14 mouse cellular contexts compared by ENCODE assay signal in genomic region chr7:84096501-84096900, GRCm38 (mm10). TPM values are rescaled to one million over a fixed set of nuclear protein-coding genes. Genes with fewer than 3 reads are reported as not detected.
DNase-seq lines count a peak whose midpoint lies in the region; ATAC-seq lines count a peak whose summit lies in the region.
"Had no signal": no experiment of that assay in that cellular context is flagged by ENCODE, and none has a peak within 500 bp of the region (broad histone marks: within the 10 kb centered on the region; RNA-seq: fewer than 3 reads in every experiment).

No protein-coding gene starts in this region.

- H3K27me3 ChIP-seq in heart, embryonic 16.5 days (ENCODE audit: control insufficient read depth, insufficient read depth, low read length), result no peaks in the 10 kb centered on the region
- H3K27me3 ChIP-seq in heart, embryonic 10.5 days (ENCODE audit: insufficient read depth, poor library complexity, severe bottlenecking), result no peaks in the 10 kb centered on the region
- no peaks in the 10 kb centered on the region for H3K27me3 ChIP-seq in liver, embryonic 11.5 days (replicated peaks; ENCODE audit: control insufficient read depth, insufficient read depth, low read length)
- H3K27me3 ChIP-seq: intestine, embryonic 15.5 days; liver, embryonic 15.5 days; midbrain, embryonic 12.5 days had no signal

- no peak for DNase-seq in heart, embryonic 10.5 days (ENCODE audit: low spot score)
- DNase-seq in right cerebral cortex, postnatal 10 days (ENCODE audit: low spot score in 2 of 2), result peak; percentile 54 to 73
- DNase-seq in right cerebral cortex, postnatal 36 days (ENCODE audit: low spot score in 2 of 2), result no peak
- peak; percentile 47 for DNase-seq in cerebellum, adult 9-11 months
- DNase-seq in kidney, postnatal 10 days, result peak; percentile 78
- no peak for DNase-seq in liver, embryonic 11.5 days (ENCODE audit: low spot score)
- DNase-seq: thymus, postnatal 14 days had no signal

- H3K9ac ChIP-seq in heart, embryonic 16.5 days (ENCODE audit: low read length), result no peak overlapping the region
- H3K9ac ChIP-seq in liver, embryonic 11.5 days (ENCODE audit: low read depth, low read length), result no peak overlapping the region
- H3K9ac ChIP-seq: intestine, embryonic 15.5 days; liver, embryonic 15.5 days; midbrain, embryonic 12.5 days had no signal

- peaks cover 4% of the 10 kb centered on the region; the same call in 1 of the 2 replicates for H3K4me1 ChIP-seq in heart, embryonic 16.5 days (ENCODE audit: control insufficient read depth, insufficient read depth, low read length)
- no peaks in the 10 kb centered on the region for H3K4me1 ChIP-seq in heart, embryonic 10.5 days
- H3K4me1 ChIP-seq in liver, embryonic 11.5 days (replicated peaks; ENCODE audit: control insufficient read depth, insufficient read depth, low read length), result no peaks in the 10 kb centered on the region
- H3K4me1 ChIP-seq: intestine, embryonic 15.5 days; liver, embryonic 15.5 days; midbrain, embryonic 12.5 days had no signal

- peak; percentile 65 for ATAC-seq in heart, embryonic 16.5 days (replicated peaks; ENCODE audit: extremely low read depth, insufficient read depth, low FRiP score)
- no peak for ATAC-seq in CD4-positive, CD25-positive, alpha-beta regulatory T cell, adult 4 months
- no peak for ATAC-seq in liver, embryonic 11.5 days (replicated peaks; ENCODE audit: low FRiP score)
- ATAC-seq: activated CD4-positive, CD25-positive, alpha-beta regulatory T cell, adult 4 months; intestine, embryonic 15.5 days had no signal

- WGBS in heart, embryonic 16.5 days, result 40% methylated on average over 6 of the region's 6 CpGs
- WGBS in heart, embryonic 10.5 days, result 68% methylated on average over 6 of the region's 6 CpGs
- WGBS in liver, embryonic 11.5 days, result 76% methylated on average over 6 of the region's 6 CpGs

- H3K9me3 ChIP-seq in heart, embryonic 16.5 days (replicated peaks; ENCODE audit: control insufficient read depth, low read length), result no peaks in the 10 kb centered on the region
- H3K9me3 ChIP-seq in heart, embryonic 10.5 days, result no peaks in the 10 kb centered on the region
- H3K9me3 ChIP-seq in liver, embryonic 11.5 days (ENCODE audit: control insufficient read depth, low read length), result no peaks in the 10 kb centered on the region
- H3K9me3 ChIP-seq: intestine, embryonic 15.5 days; liver, embryonic 15.5 days; midbrain, embryonic 12.5 days had no signal

- H3K4me3 ChIP-seq in heart, embryonic 16.5 days (ENCODE audit: low read length), result no peak overlapping the region
- no peak overlapping the region for H3K4me3 ChIP-seq in heart, embryonic 10.5 days
- no peak overlapping the region for H3K4me3 ChIP-seq in liver, embryonic 11.5 days (ENCODE audit: low read depth, low read length)
- H3K4me3 ChIP-seq: erythroblast, embryonic 14.5 days; intestine, embryonic 15.5 days; liver, embryonic 15.5 days; midbrain, embryonic 12.5 days had no signal

- H3K36me3 ChIP-seq in heart, embryonic 16.5 days (ENCODE audit: control insufficient read depth, insufficient read depth), result no peaks in the 10 kb centered on the region
- H3K36me3 ChIP-seq in heart, embryonic 10.5 days, result no peaks in the 10 kb centered on the region
- H3K36me3 ChIP-seq in liver, embryonic 11.5 days (ENCODE audit: control insufficient read depth, insufficient read depth, low read length), result no peaks in the 10 kb centered on the region
- H3K36me3 ChIP-seq: intestine, embryonic 15.5 days; liver, embryonic 15.5 days; midbrain, embryonic 12.5 days had no signal

- no peak overlapping the region for H3K4me2 ChIP-seq in heart, embryonic 16.5 days (ENCODE audit: low read depth, low read length)
- no peak overlapping the region for H3K4me2 ChIP-seq in liver, embryonic 11.5 days
- H3K4me2 ChIP-seq: intestine, embryonic 15.5 days; liver, embryonic 15.5 days; midbrain, embryonic 12.5 days had no signal

- no peak overlapping the region for H3K27ac ChIP-seq in heart, embryonic 16.5 days (ENCODE audit: low read length)
- H3K27ac ChIP-seq in heart, embryonic 10.5 days, result no peak overlapping the region
- no peak overlapping the region for H3K27ac ChIP-seq in liver, embryonic 11.5 days (ENCODE audit: low read depth, low read length)
- H3K27ac ChIP-seq: intestine, embryonic 15.5 days; liver, embryonic 15.5 days; midbrain, embryonic 12.5 days had no signal

RNA-seq across cellular contexts. Expression of gene Cemip, which starts 10.2 kb away (rescaled TPM):
- 0.32 and 0.64 TPM in 2 replicates for polyA plus RNA-seq in heart, embryonic 16.5 days (2015; fragmentation: Nextera tagmentation; extraction: Ambion mirVana)
- polyA plus RNA-seq in heart, embryonic 10.5 days (2016; fragmentation: Nextera tagmentation; extraction: Ambion mirVana), result 0.41 and 0.70 TPM in 2 replicates
- under 1 TPM in 1 of 2 experiments, not detected in 1; 0.19 TPM for polyA plus RNA-seq in CD4-positive, CD25-positive, alpha-beta regulatory T cell, adult 4 months (2017; shearing (Covaris generic))
- 0.14 and 0.15 TPM in 2 replicates for polyA plus RNA-seq in liver, embryonic 11.5 days (2014; fragmentation: Nextera tagmentation; extraction: Ambion mirVana)

RNA-seq across cellular contexts. Expression of gene Abhd17c, which starts 55.2 kb away (rescaled TPM):
- 14.5 and 34.1 TPM in 2 replicates for polyA plus RNA-seq in heart, embryonic 16.5 days (2015; fragmentation: Nextera tagmentation; extraction: Ambion mirVana)
- 27.7 and 39.4 TPM in 2 replicates for polyA plus RNA-seq in heart, embryonic 10.5 days (2016; fragmentation: Nextera tagmentation; extraction: Ambion mirVana)
- polyA plus RNA-seq in CD4-positive, CD25-positive, alpha-beta regulatory T cell, adult 4 months (2017; shearing (Covaris generic)), result 10 to 100 TPM in 1 of 2 experiments, 1 to 10 TPM in 1; 6.1 to 11.7 TPM
- polyA plus RNA-seq in liver, embryonic 11.5 days (2014; fragmentation: Nextera tagmentation; extraction: Ambion mirVana), result 41.3 and 45.7 TPM in 2 replicates

Comparison
In these comparisons a context has a peak if more than half of its experiments do, and no peak if none do; other contexts are left out.
1. DNase-seq: peak in right cerebral cortex, postnatal 10 days (2 of 2), cerebellum, adult 9-11 months (single experiment) and kidney, postnatal 10 days (single experiment); none in heart, embryonic 10.5 days (single experiment), right cerebral cortex, postnatal 36 days (0 of 2) and liver, embryonic 11.5 days (single experiment).